Mouse (Mus musculus) G1E (cell line): Measurements from ENCODE around the gene Il33.

Experiments
- CTCF ChIP-seq: IDR thresholded peaks from 2 replicates; pipeline ENCODE4 v1.5.1; 2012; ENCODE audit warnings: low read depth, low read length, inconsistent platforms, mixed read lengths
- GATA2 ChIP-seq: IDR thresholded peaks from 2 replicates; pipeline ENCODE4 v1.6.1; 2012; ENCODE audit warnings: low read depth, low read length, inconsistent platforms, borderline replicate concordance
- TAL1 ChIP-seq: conservative IDR thresholded peaks from 2 replicates; pipeline ENCODE4 v1.6.1; 2012; ENCODE audit warnings: low read depth, low read length, inconsistent platforms, mixed read lengths

DNA sequence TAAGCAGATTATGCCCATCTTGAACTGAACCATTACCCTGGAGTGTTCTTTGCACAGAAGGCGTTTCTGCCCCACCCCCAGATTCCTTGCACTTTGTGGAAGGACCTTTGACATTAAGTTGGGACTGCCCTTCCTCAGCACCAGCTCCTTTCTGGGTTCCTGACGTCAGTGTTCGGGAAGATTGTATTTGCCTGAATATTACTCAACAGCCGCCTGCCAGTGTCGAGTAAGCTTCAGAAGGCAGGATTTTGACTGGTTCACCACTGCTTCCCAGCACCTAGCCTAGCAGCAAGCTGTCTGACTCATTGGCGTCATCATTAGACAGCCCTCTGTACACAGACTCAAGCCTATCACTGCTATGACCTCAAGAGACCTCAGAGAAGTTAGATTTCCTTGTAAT is 17.4 kb downstream of the Il33 start:
- no peak for TF ChIP-seq TAL1
- no peak for TF ChIP-seq CTCF
- TF ChIP-seq GATA2, result no peak
